Mouse (Mus musculus) activated CD4-positive, CD25-positive, alpha-beta regulatory T cell, adult 4 months (primary cell): Measurements from ENCODE around the gene Nkiras1. TPM values are rescaled to one million over a fixed set of nuclear protein-coding genes. Genes with fewer than 3 reads are reported as not detected.

Source experiments
- polyA plus RNA-seq, 2 experiments: library from polyadenylated mRNA; unstranded; fragments of 100-300 nt; shearing (Covaris generic); gene quantifications; one replicate each; pipeline ENCODE4 v1.2.1; 2017

The Nkiras1 gene
- polyA plus RNA-seq, 2 experiments from 2014 or later: 27.5 to 30.6 TPM

Other genes starting within 250 kb of the Nkiras1 start
- gene Nr1d2, start 32.0 kb upstream of the Nkiras1 start, polyA plus RNA-seq: 10 to 100 TPM; 11.0 to 12.2 TPM
- gene Rpl15, start 255 bp downstream of the Nkiras1 start, polyA plus RNA-seq: 1,000 to 10,000 TPM; 1,091 to 1,098 TPM
- 10 to 100 TPM; 31.1 to 63.4 TPM for gene Ube2e1, start 60.7 kb downstream of the Nkiras1 start, polyA plus RNA-seq